Mouse (Mus musculus) lung, embryonic 14.5 days (tissue): Measurements from ENCODE around the gene Sertad2. TPM values are rescaled to one million over a fixed set of nuclear protein-coding genes. Genes with fewer than 3 reads are reported as not detected.
A peak's percentile ranks its signal among the peaks of the same experiment; 100 is the strongest.

Experiments
- ATAC-seq: fragments of 200-750 bp; cut with Nextera tagmentation; 2 replicates; pipeline ENCODE4 v1.8.0; 2017; ENCODE audit warnings: mild to moderate bottlenecking, moderate TSS enrichment, moderate library complexity; ENCODE audit not compliant: insufficient read depth
- DNase-seq: peaks from one replicate; pipeline ENCODE4 v3.0.0-alpha.2; 2015
- H3K27ac ChIP-seq: fragments of 300-500 bp; sonication (generic); 2 replicates; pipeline ENCODE4 v1.5.1; 2014; ENCODE audit warnings: low read depth, mild to moderate bottlenecking, moderate library complexity
- H3K27me3 ChIP-seq: fragments of 300-500 bp; sonication (generic); 2 replicates; pipeline ENCODE4 v1.6.1; 2014; ENCODE audit warnings: low read length, control low read depth; ENCODE audit not compliant: insufficient read depth
- H3K36me3 ChIP-seq: fragments of 300-500 bp; sonication (generic); 2 replicates; pipeline ENCODE4 v1.6.1; 2014; ENCODE audit warnings: control low read depth; ENCODE audit not compliant: insufficient read depth
- H3K4me1 ChIP-seq: fragments of 300-500 bp; sonication (generic); 2 replicates; pipeline ENCODE4 v1.6.1; 2014; ENCODE audit warnings: antibody characterized with exemption, control low read depth; ENCODE audit not compliant: insufficient read depth
- H3K4me2 ChIP-seq: fragments of 300-500 bp; sonication (generic); 2 replicates; pipeline ENCODE4 v1.6.1; 2014; ENCODE audit warnings: mild to moderate bottlenecking
- H3K4me3 ChIP-seq: fragments of 300-500 bp; sonication (generic); 2 replicates; pipeline ENCODE4 v1.5.1; 2014; ENCODE audit warnings: low read depth, low read length
- H3K9ac ChIP-seq: fragments of 300-500 bp; sonication (generic); 2 replicates; pipeline ENCODE4 v1.6.1; 2014
- H3K9me3 ChIP-seq: fragments of 300-500 bp; sonication (generic); 2 replicates; pipeline ENCODE4 v1.6.1; 2016; ENCODE audit warnings: low read depth, low read length, control low read depth
- CTCF ChIP-seq: IDR thresholded peaks from 2 replicates; pipeline ENCODE4 v1.5.1; 2016; ENCODE audit warnings: antibody characterized with exemption, low read depth
- WGBS: fragments of 180-500 bp; shearing (Covaris S2); extraction: QIAGEN DNeasy Blood & Tissue Kit; methylation state at CpG from one replicate; pipeline ENCODE4 v1.1.7; 2014; 5-methylcytosine and 5-hydroxymethylcytosine counted together
- polyA plus RNA-seq: library from polyadenylated mRNA; unstranded; fragments of >200 nt; fragmentation: Nextera tagmentation; extraction: Ambion mirVana; gene quantifications from 2 replicates; pipeline ENCODE4 v1.2.1, GENCODE M21; 2014

The Sertad2 gene
- polyA plus RNA-seq, 1 experiment from 2014 or later, result 45.8 TPM

DNA sequence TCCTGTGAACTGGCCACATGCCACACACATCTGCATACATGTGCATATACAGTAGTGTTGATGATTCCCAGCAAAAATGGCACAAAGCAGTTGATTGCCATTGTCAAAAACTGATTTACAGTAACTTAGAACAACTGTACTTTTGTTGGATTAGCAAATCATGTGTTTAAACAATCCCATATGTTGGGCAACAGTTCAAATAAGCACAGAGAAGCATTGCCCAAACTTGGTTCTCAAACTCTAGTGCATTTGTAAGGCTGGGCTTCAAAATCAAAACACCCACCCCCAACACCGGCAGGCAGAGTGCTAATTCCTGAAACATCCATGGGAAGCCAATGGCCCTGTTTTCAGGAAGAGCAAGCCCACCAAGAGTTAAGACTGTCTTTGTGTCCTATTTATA lies 108.1 kb downstream of the Sertad2 start:
- peak overlapping the region; percentile 58; the same call in 1 of the 2 replicates for H3K27ac ChIP-seq
- WGBS, result 52% methylated on average over 1 of the region's 1 CpGs
- DNase-seq (peak; percentile 66), ATAC-seq (no peak)
- H3K9ac ChIP-seq, result no peak overlapping the region
- peaks cover 34% of the 10 kb centered on the region for H3K36me3 ChIP-seq
- no peak overlapping the region for H3K4me3 ChIP-seq
- TF ChIP-seq CTCF, result no peak
- H3K4me2 ChIP-seq, result no peak overlapping the region
- H3K4me1 ChIP-seq, result peaks cover 36% of the 10 kb centered on the region
- no peaks in the 10 kb centered on the region for H3K9me3 ChIP-seq
- H3K27me3 ChIP-seq, result no peaks in the 10 kb centered on the region

DNA sequence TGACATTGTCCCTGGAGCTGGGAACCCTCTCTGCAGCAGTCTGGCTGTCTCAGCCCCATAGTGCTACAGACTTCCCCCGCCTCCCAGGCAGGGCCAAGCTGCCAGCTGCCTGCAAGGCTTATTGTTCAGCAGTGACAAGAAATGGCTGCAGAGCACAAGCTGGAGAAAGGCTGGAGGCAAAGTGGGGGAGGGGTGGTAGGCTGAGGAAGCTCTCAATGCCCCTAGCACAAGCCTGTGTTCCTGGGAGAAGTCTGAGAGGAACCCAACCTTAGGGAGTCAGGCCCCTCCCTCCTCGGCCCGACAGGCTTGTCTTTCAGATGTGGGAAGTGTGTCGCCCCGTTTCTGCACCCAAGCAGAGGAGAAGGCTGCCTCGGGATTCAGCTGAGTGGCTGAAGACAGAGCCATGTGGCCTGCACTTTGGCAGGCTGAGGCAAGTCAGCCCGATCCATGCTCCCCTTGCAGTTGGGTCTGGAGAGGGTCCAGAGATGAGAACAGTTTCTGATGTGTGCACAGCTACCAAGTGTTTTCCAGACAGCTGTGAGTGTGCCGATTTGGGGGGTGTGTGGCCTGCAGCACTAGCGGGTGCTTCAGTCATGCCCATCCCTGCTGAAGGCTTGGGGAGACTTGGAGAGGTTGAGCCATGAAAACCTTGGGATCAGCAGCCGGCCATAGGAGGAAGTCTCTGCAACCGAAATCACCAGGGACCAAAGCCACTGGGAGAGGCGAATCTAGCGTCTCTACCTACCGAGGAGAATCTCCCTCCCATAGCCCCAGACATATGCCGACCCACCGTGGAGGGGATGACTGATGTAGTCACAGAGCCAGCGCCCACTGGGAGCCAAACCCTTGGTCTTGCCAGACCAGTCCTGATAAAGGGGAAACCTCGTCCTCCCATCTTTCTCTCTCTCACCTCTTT lies 113.0 kb downstream of the Sertad2 start:
- peak overlapping the region; percentile 29 for H3K9ac ChIP-seq
- WGBS, result 6% methylated on average over 18 of the region's 18 CpGs
- DNase-seq (peak; percentile 87), ATAC-seq (peak; percentile 86)
- peak overlapping the region; percentile 93 for H3K27ac ChIP-seq
- H3K4me3 ChIP-seq, result peak overlapping the region; percentile 3
- no peak for TF ChIP-seq CTCF
- no peaks in the 10 kb centered on the region for H3K27me3 ChIP-seq
- H3K9me3 ChIP-seq, result no peaks in the 10 kb centered on the region
- peaks cover 11% of the 10 kb centered on the region for H3K36me3 ChIP-seq
- peak overlapping the region; percentile 54 for H3K4me2 ChIP-seq
- peaks cover 33% of the 10 kb centered on the region for H3K4me1 ChIP-seq

DNA sequence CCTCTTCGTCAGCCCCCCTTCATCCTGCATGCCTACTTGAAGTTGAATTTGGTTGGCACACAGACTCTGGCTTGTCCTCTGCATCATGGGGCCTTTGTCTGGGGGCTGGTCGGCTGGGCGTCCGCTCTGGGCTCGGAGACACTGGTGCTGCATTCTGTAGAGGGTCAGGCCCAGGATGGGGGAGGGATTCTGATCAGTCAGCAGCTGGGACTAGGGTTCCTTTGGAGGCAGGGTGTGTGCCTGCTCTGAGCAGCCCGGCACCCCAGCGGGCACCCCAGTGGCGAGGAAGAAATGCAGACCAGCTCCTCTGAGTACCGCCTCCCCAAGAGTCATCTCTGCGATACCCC lies 113.6 kb downstream of the Sertad2 start:
- no peak for TF ChIP-seq CTCF
- Histone ChIP-seq H3K9me3 (no peaks in the 10 kb centered on the region), H3K27ac (peak overlapping the region; percentile 93), H3K36me3 (peaks cover 11% of the 10 kb centered on the region), H3K4me2 (peak overlapping the region; percentile 54), H3K4me3 (peak overlapping the region; percentile 3; the same call in 1 of the 2 replicates), H3K4me1 (peaks cover 33% of the 10 kb centered on the region), H3K27me3 (no peaks in the 10 kb centered on the region), H3K9ac (peak overlapping the region; percentile 29)
- DNase-seq, result peak; percentile 55
- WGBS, result 19% methylated on average over 10 of the region's 10 CpGs
- ATAC-seq, result peak; percentile 41; the same call in 1 of the 2 replicates

DNA sequence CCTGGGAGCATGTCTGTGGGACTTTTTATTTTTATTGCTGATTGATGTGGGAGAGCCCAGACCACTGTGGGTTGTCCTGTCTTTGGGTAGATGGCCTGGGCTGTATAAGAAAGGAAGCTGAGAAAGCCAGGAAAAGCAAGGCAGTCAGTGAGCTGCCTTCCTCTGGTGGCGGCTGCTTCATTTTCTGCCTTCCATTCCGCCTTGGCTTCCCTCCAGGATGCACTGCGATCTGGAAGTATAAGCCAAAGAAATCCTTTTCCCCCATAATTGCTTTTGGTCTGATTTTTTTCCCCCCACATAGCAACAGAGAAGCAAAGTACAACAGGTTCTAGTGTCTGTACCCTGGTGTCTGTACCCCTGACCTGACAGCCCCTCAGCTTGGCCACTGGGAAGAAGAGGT lies 116.0 kb downstream of the Sertad2 start:
- WGBS, result 47% methylated on average over 3 of the region's 3 CpGs
- no peak for ATAC-seq
- Histone ChIP-seq H3K9me3 (no peaks in the 10 kb centered on the region), H3K4me1 (peaks cover 33% of the 10 kb centered on the region), H3K4me2 (no peak overlapping the region), H3K27ac (peak overlapping the region; percentile 19; the same call in 1 of the 2 replicates), H3K4me3 (no peak overlapping the region), H3K27me3 (no peaks in the 10 kb centered on the region), H3K9ac (no peak overlapping the region), H3K36me3 (0 out of 2 replicates have a peak, but pooled peaks cover 2% of the 10 kb centered on the region)
- TF ChIP-seq CTCF, result no peak
- DNase-seq, result peak; percentile 86

DNA sequence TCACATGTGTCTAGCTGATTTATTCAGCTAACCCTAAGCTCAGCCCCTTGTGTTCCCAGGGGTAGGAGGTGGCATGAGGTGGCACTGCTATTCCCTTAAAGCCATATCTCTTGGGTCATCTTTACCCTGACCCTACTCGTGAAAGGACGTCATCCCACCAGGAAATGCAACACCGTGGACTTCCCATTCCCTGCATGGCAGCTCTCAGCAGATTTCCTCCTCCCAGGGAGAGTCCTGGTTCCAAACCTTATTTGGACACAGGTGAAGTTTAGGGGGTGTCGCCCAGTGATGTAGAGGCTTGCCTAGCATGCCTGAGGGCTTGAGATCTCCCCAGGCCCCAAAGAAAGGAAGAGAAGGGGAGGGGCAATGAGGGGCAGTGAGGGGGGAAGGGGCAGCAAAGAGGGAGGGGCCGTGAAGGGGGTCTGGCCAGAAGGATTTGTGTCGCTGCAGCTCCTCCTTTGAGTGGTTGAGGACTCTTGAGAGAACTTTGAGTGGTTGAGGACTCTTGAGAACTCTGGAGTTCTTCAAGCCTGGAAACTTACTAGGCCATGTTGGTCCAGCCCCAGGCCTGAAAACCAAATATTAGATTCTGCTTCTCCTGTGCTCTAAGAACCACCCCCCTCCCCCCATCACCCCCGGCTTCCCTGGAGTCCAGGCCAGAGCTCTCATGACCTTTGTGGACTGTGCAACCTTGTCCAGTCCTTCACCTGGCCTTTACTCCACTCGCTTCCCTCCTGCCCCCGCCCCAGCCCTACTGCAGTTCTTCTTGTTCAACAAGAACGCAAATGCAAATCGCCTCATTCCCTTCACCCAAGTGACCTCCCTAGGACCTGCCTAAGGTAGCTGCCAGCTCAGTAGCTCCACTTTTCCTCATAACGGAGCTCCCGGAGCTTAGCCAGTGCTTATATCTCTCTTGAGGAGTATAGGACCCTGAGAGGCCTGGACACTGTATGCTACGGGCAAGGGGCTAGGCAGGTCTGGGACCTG lies 117.4 kb downstream of the Sertad2 start:
- ATAC-seq, result no peak
- WGBS, result 53% methylated on average over 14 of the region's 14 CpGs
- peak; percentile 66 for DNase-seq

DNA sequence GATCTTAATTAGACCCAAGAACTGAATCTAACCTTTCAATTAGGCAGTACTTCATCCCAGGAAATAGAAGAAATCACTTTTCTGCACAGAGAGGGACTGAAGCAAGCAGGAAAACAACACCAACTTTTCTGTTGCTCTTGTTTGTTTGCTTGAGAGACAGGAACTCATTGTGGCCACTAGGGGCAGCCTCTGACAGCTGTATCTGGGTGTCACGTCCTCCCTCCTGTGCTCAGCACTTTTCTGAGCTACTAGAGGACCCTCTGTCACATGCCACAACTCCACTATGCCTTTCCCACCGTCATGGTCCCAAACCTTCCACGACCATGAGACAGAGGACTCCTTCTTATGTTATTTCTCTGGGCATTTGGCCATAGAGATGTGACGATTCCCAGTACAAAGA lies 118.6 kb downstream of the Sertad2 start:
- 37% methylated on average over 4 of the region's 4 CpGs for WGBS
- DNase-seq, result peak; percentile 74

More for the DNA sequence above, 117.4 kb downstream of the Sertad2 start:
- no peak for TF ChIP-seq CTCF
- H3K27ac ChIP-seq, result no peak overlapping the region; the same call in 1 of the 2 replicates
- H3K9me3 ChIP-seq, result no peaks in the 10 kb centered on the region
- no peaks in the 10 kb centered on the region for H3K27me3 ChIP-seq
- no peak overlapping the region for H3K9ac ChIP-seq
- peaks cover 23% of the 10 kb centered on the region for H3K4me1 ChIP-seq
- no peak overlapping the region for H3K4me3 ChIP-seq
- no peak overlapping the region for H3K4me2 ChIP-seq
- H3K36me3 ChIP-seq, result no peaks in the 10 kb centered on the region

More for the DNA sequence above, 118.6 kb downstream of the Sertad2 start:
- Histone ChIP-seq H3K27ac (no peak overlapping the region), H3K9ac (no peak overlapping the region), H3K4me1 (peaks cover 11% of the 10 kb centered on the region), H3K4me3 (no peak overlapping the region), H3K9me3 (no peaks in the 10 kb centered on the region), H3K4me2 (no peak overlapping the region), H3K36me3 (no peaks in the 10 kb centered on the region), H3K27me3 (no peaks in the 10 kb centered on the region)
- TF ChIP-seq CTCF, result peak; percentile 80
- ATAC-seq, result no peak
